Mouse (Mus musculus) gastrocnemius, adult 8-10 months (tissue): ENCODE results near the gene Syngr3. TPM values are rescaled to one million over a fixed set of nuclear protein-coding genes. Genes with fewer than 3 reads are reported as not detected.

Source experiments
- DNase-seq, 2 experiments: peaks; one replicate each; pipeline ENCODE4 v3.0.0; 2022; ENCODE audit warnings: low spot score in 2 of 2
- total RNA-seq, 4 experiments: library from RNA; stranded (reverse); gene quantifications; 2 replicates each; pipeline ENCODE4 v1.2.4; 2022

The Syngr3 gene
- total RNA-seq, 4 experiments from 2014 or later: 0.17 TPM; not detected in 3

GRCm38 (mm10) chr17:24646381-24646780, 43.4 kb downstream of the Syngr3 start:
- DNase-seq: no peak

GRCm38 (mm10) chr17:24645916-24646315, 43.8 kb downstream of the Syngr3 start:
- no peak for DNase-seq

- DNase-seq: no peak
Measured at GRCm38 (mm10) chr17:24644875-24645721, 44.7 kb downstream of the Syngr3 start.

GRCm38 (mm10) chr17:24644030-24644715, 45.6 kb downstream of the Syngr3 start:
- no peak for DNase-seq

GRCm38 (mm10) chr17:24642791-24643343, 46.9 kb downstream of the Syngr3 start:
- no peak for DNase-seq

GRCm38 (mm10) chr17:24641944-24642343, 47.8 kb downstream of the Syngr3 start:
- DNase-seq: no peak

GRCm38 (mm10) chr17:24640581-24640980, 49.2 kb downstream of the Syngr3 start:
- DNase-seq: no peak

- DNase-seq: no peak
Measured at GRCm38 (mm10) chr17:24640119-24640518, 49.6 kb downstream of the Syngr3 start.

- no peak for DNase-seq
Measured at GRCm38 (mm10) chr17:24639571-24639988, 50.2 kb downstream of the Syngr3 start.

- DNase-seq: no peak
Measured at GRCm38 (mm10) chr17:24638840-24639239, 50.9 kb downstream of the Syngr3 start.

GRCm38 (mm10) chr17:24638214-24638613, 51.5 kb downstream of the Syngr3 start:
- DNase-seq: no peak

- DNase-seq: no peak
Measured at GRCm38 (mm10) chr17:24636781-24637481, 52.8 kb downstream of the Syngr3 start.

- no peak for DNase-seq
Measured at GRCm38 (mm10) chr17:24635694-24636093, 54.1 kb downstream of the Syngr3 start.

Other genes starting within 250 kb of the Syngr3 start
- gene Dnase1l2, start 246.8 kb downstream of the Syngr3 start, total RNA-seq: 1 to 10 TPM in 1 of 4 experiments, under 1 TPM in 3; 0.15 to 1.0 (median 0.79) TPM
- 10 to 100 TPM; 13.6 to 14.6 (median 14.2) TPM for gene E4f1, start 219.6 kb downstream of the Syngr3 start, total RNA-seq
- 10 to 100 TPM; 55.1 to 60.3 (median 60.2) TPM for gene Pgp, start 219.6 kb downstream of the Syngr3 start, total RNA-seq
- not detected for gene Bricd5, start 216.1 kb downstream of the Syngr3 start, total RNA-seq
- gene Mlst8, start 210.9 kb downstream of the Syngr3 start, total RNA-seq: 10 to 100 TPM in 2 of 4 experiments, 1 to 10 TPM in 2; 8.2 to 11.3 (median 9.6) TPM
- under 1 TPM in 2 of 4 experiments, not detected in 2; 0.05 to 0.21 TPM for gene Caskin1, start 201.4 kb downstream of the Syngr3 start, total RNA-seq
- 10 to 100 TPM; 25.0 to 28.2 (median 26.2) TPM for gene Traf7, start 162.0 kb downstream of the Syngr3 start, total RNA-seq
- gene Rab26, start 155.7 kb downstream of the Syngr3 start, total RNA-seq: under 1 TPM in 1 of 4 experiments, not detected in 3; 0.27 TPM
- 10 to 100 TPM; 14.6 to 20.4 (median 19.0) TPM for gene Pkd1, start 140.1 kb downstream of the Syngr3 start, total RNA-seq
- 10 to 100 TPM; 75.8 to 86.4 (median 82.7) TPM for gene Tsc2, start 57.3 kb downstream of the Syngr3 start, total RNA-seq
- gene Nthl1, start 57.3 kb downstream of the Syngr3 start, total RNA-seq: 1 to 10 TPM; 1.8 to 3.4 (median 2.2) TPM
- gene Slc9a3r2, start 39.6 kb downstream of the Syngr3 start, total RNA-seq: 10 to 100 TPM; 17.8 to 38.4 (median 20.8) TPM
- not detected for gene Npw, start 31.5 kb downstream of the Syngr3 start, total RNA-seq
- gene Zfp598, start 20.3 kb downstream of the Syngr3 start, total RNA-seq: 10 to 100 TPM; 22.4 to 27.6 (median 27.0) TPM
- 10 to 100 TPM; 38.2 to 54.4 (median 44.7) TPM for gene Gfer, start 6.2 kb upstream of the Syngr3 start, total RNA-seq
- gene Noxo1, start 6.3 kb upstream of the Syngr3 start, total RNA-seq: under 1 TPM; 0.22 to 0.70 (median 0.42) TPM
- 10 to 100 TPM; 15.9 to 18.6 (median 17.1) TPM for gene Tbl3, start 17.7 kb upstream of the Syngr3 start, total RNA-seq
- not detected for gene Rnf151, start 28.1 kb upstream of the Syngr3 start, total RNA-seq
- gene Rps2, start 28.2 kb upstream of the Syngr3 start, total RNA-seq: 100 to 1,000 TPM; 558 to 703 (median 654) TPM
- 100 to 1,000 TPM; 409 to 503 (median 459) TPM for gene Ndufb10, start 34.5 kb upstream of the Syngr3 start, total RNA-seq
- gene Rpl3l, start 37.9 kb upstream of the Syngr3 start, total RNA-seq: 100 to 1,000 TPM; 757 to 827 (median 779) TPM
- gene Msrb1, start 46.7 kb upstream of the Syngr3 start, total RNA-seq: 100 to 1,000 TPM; 144 to 160 (median 145) TPM
- gene Hs3st6, start 63.0 kb upstream of the Syngr3 start, total RNA-seq: not detected
- not detected for gene Meiob, start 114.3 kb upstream of the Syngr3 start, total RNA-seq
- 10 to 100 TPM; 64.2 to 71.5 (median 68.6) TPM for gene Hagh, start 150.2 kb upstream of the Syngr3 start, total RNA-seq
- 10 to 100 TPM; 41.7 to 53.2 (median 46.3) TPM for gene Fahd1, start 160.4 kb upstream of the Syngr3 start, total RNA-seq
- 1 to 10 TPM; 2.9 to 3.8 (median 3.3) TPM for gene Igfals, start 176.0 kb upstream of the Syngr3 start, total RNA-seq
- gene Nubp2, start 196.4 kb upstream of the Syngr3 start, total RNA-seq: 10 to 100 TPM; 10.5 to 13.7 (median 11.9) TPM
- 10 to 100 TPM; 31.0 to 38.6 (median 35.4) TPM for gene Spsb3, start 196.7 kb upstream of the Syngr3 start, total RNA-seq
- gene Eme2, start 205.1 kb upstream of the Syngr3 start, total RNA-seq: 1 to 10 TPM; 6.6 to 8.7 (median 7.9) TPM
- 10 to 100 TPM; 70.5 to 82.3 (median 75.4) TPM for gene Mrps34, start 205.2 kb upstream of the Syngr3 start, total RNA-seq
- gene Nme3, start 206.5 kb upstream of the Syngr3 start, total RNA-seq: 10 to 100 TPM; 11.4 to 12.6 (median 12.0) TPM
- gene Mapk8ip3, start 247.0 kb upstream of the Syngr3 start, total RNA-seq: 10 to 100 TPM; 12.1 to 15.4 (median 13.7) TPM